Mouse (Mus musculus) layer of hippocampus, postnatal 14 days (tissue): ENCODE results near the gene Ptprd. TPM values are rescaled to one million over a fixed set of nuclear protein-coding genes. Genes with fewer than 3 reads are reported as not detected.

Experiments
- DNase-seq, 2 experiments: peaks; one replicate each; pipeline ENCODE4 v3.0.0; 2021 to 2022; ENCODE audit warnings: low spot score in 2 of 2, mixed read lengths in 1 of 2
- total RNA-seq, 2 experiments: library from RNA; stranded (reverse); gene quantifications; 2 replicates each; pipeline ENCODE4 v1.2.3; 2021

Ptprd gene
- total RNA-seq, 2 experiments from 2014 or later = 163 to 206 TPM

DNA sequence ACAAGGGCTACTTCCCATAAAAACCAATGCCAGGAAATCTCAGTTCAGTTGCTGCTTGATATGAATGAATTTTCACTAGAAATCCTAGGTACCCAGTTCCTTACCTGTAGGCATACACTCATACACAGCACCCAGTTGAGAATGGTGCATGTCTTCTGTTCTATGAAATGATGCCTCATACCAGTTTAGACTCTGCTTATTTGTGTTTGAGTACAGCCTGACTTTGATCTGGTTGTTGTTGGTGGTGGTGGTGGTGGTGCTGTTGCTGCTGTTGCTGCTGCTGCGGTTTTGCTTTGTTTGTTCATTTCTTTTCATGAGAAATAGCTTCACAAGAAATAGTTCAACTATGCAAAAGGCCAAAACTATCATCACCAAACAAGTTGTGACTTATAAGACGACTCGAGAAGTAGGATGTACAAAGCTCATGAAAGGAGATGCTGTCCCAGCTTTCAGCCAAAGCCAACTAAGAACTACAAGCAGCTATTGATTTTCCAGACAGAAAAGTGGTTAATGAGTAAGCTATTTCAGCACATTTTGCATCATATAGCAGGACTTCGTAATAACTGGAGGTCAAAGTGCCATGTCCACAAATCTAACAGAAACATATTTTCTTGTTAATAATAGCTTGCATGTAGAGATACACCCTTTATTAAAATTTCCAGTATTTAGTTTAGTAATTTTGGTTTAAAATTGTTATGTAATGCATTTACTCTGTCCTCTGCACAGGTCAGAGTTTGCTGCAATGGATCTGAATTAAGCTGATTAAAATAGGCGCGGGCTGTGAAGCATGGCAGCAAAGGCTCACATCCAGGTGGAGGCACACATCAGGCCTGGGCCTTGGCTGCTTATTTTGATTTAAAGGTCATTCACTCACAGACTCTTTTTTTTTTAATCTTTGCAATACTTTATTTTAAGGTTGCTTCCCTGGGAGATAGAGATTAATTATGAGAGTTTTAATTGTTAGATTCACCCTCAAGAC lies 1270.1 kb downstream of the Ptprd start:
- DNase-seq = no peak

DNA sequence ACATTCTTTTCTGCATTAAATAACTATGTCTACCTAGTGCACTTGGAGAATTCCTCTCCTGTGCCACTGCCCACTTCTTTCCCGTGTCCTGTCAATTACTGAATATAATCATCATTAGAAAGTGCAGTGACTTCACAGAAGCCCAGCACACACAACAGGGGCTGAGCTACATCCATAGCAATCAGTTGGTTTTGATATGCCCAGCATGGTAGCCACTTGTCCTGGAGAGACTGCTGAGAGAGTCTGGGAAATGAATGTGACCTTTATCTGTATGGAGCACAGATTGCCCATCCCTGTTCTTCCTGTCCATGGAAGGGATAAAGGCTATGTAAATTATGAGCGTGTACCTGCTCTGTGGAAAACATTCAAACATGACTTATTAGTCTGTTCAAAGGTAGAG lies 1280.2 kb downstream of the Ptprd start:
- no peak for DNase-seq

DNA sequence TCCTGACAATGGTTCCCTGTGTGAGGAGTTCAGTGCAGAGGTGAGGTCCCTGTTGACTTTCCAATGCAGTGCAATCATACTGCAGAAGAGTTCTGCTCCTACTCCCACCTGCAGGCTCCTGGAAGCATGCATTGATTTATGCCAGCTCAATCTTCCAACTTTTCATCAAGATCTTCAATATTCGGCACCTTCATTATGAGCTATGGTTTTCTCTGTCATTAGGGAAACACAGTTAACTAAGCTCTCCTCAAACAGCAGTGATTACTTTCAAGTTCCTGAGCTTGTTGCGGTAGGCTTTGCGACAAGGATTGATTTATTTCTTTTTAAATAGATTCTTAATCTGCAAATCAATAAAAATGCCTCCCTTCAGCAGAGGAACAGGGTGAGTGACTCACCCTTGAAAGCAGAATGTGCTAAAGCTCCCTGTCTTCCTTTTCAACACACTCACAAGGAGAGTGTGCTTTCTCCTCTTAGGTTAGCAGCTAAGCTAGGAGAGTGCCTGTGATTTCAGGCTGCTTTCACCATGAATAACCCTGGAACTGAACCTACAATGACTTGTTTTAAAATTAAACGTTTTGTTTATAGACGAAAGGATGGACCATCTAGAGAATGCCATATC lies 1298.1 kb downstream of the Ptprd start:
- no peak for DNase-seq

DNA sequence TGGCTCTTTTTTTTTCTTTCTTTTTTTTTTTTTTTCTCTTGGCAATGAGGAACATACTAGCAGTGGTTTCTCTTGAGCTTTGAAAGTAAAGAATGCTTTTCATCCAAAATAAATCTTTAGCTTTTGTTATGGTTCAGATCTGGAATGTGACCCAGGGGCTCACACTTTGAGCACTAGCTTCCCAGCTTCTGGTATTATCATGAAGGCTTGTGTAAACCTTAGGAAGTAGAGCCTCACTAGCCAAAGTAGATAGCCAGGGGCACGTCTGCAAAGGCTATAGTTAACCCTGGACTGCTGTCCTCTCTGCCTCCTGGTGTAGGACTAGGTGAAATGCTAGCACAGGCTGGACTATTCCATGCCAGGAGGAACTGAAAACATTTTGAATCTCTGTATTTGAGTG lies 1310.1 kb downstream of the Ptprd start:
- no peak for DNase-seq

DNA sequence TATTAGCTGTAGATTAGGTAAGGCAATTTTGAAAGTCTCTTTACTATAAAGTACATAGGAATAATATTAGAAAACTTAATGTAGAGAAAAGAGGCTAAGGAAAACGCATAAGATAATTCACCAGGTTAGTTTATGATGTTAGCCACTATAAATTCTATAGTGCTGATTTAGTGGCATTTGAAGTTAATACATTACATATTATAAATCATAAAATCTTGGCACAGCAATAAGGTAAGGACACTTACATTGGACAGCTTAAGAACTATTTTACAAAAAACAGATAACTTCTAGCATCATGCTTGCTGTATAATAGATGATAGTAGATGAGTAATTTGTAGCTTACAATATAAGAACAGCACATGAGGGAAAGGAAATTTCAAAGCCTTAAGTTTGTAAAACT lies 1322.1 kb downstream of the Ptprd start:
- no peak for DNase-seq

DNA sequence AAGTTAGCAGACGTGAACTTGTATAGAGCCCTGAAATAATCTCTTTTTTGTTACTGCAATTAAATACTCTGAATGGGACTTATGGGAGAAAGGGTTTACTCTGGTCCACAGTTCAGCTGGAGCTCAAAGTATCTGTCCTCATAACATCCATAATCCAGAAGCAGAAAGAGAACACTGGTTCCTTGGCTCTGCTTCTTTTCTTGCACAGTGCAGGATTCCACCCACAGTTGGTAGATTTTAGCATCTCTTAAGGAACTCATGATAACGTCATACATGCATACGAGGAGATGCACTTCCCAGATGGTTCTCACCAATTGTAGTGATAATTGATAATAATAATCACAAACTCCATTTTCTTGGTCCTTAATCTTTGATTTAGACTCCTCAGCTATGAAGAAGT lies 1330.2 kb downstream of the Ptprd start:
- DNase-seq = no peak

DNA sequence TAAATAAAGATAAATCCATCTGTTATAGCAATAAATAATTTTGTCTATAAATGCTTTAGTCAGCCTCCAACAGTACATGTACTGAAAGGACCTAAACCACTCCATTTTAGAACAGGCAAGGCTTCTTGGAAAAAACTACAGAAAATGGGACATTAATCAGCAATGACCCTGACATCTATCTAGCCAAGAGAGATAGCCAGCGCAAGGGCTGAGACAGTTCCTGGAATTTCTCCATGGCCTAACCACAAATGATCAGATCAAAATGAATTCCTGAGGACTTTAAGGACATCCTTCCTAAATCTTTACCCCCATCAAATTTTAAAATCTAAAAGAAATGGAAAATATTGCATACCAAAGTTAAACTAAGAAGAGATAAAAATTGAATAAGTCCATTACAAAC lies 1340.8 kb downstream of the Ptprd start:
- DNase-seq = no peak

DNA sequence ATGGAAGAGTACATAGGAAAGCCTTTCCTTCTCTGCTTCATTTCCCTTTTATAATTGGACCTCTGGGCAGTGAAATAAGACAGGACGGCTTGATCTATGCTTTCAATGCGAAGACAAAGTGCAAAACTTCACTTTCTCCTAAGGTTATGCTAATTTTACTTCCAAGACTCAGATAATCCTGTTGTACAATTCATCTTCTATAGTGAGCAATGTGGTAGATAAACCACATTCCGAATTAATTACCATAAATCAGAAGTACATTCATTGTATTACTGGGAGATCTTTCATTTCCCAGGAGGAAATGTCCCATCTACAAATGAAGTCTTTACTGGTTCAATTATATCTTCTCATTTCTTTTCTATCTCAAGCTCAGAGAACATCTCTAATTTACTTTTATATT lies 1346.2 kb downstream of the Ptprd start:
- DNase-seq = no peak

DNA sequence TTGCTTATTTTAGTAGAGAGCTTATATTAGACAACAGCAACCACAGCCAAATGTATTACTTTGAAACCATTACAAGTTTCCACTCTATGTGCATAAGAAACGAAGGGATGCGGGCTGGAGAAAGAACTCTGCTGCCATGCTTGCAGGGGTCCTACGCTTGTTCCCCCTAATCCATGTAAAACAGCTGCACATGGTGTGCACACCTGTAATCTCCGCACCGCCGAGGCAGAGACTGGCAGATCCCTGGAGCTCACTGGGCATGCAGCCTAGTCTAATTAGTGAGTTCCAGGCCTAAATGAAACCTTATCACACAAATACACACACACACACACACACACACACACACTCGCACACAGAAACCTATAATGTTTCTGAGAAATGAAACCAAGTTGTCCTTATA lies 1365.5 kb downstream of the Ptprd start:
- DNase-seq = no peak

DNA sequence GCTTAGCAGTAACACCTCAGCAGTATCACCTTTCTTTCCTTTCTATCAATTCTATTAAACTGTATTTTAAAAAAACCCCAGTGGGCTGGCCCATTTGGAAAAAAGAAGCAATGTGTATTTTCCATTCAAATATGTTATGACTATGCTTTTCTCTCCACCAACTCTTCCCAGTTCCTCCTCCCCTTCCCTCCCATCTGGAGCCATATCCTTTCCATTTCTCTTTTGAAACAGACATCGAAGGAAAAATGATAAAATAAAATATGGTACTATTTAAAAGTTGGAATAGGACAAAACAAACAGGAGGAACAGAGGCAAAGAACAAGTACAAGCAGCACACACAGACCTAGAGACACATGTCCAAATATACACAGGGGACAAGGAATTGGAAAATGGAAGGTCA lies 1372.7 kb downstream of the Ptprd start:
- peak in 1 of 2 experiments; percentile 55 for DNase-seq

DNA sequence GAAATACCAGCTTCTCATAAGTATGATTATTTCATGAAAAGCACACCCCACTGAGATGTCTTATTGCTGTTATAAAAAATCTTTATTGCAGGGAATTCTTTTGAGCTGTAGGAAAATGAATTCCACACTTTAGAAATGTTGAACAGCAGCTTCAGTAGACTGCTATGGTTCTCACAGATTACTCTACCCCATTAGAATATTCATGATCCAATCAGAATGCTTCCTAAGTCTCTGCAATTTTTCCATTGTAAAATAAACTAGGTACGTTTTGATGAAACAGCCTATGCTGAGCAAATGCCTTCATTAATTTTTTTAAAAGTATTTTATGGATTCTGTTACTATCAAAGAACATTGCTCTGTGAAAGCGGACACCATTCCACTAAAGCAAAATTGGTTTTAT lies 1399.6 kb downstream of the Ptprd start:
- DNase-seq = no peak

DNA sequence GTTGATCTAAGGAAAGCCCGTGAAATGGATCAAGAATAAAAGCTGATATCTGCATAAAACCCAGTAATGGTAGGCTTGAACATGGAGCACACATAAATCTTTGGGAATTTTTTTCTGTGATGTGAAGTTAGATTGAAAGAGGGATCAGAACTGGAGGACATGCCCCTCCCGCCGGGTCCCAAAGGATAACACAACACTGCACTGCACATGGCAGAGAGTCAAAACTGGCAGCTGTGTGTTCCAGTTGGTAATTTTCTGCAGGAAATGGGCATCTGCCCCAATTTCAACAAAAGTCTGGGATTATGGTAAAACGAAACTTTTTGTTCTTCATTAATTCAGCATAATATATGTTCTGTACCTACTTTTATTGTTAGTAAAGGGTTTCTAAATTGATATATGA lies 1409.1 kb downstream of the Ptprd start:
- DNase-seq = peak in 1 of 2 experiments; percentile 42

DNA sequence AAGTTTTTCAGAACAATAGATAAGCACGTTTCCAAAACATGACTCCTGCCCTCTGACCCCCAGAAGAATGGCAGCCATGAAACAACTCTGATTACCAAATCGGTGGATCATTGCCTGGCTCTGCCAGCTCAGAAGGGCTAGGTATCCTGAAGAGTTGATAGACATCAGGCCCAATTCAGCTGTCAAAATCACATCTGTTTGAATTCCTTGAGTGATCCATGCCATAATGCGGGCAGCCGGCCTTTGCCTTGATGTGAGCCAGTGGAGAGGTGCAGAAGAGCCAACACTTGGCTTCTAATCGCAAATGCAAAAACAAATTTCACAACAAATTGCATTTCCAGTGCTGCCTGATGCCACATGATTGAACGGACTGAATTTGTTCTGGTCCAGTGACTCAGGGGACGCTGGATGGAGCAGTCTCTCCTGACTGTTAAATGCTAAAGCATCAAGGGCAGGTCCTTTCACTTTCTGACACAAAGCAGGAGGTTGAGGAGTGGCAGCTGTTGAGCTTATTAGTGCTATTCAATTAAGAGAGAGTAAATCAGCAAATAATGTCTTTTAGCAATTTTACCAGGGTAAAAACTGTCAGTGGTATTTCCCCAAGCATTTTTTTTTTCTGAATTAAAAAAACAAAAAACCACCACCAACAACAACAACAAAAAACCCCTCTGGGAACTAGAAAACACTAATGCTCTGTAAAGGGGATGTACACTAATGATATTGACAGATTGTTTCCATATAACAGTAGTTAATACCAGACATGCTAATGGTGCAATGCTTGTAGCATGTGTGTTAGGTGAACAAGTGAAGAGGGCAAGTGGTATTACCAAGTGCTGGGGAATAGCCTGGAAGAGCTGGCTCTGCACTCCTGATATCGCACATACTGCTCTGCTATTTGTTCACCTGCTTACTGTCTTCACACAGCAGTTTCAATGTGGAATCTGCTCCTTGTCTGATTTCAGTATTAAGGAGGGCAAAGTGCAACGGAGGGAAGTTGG lies 1413.5 kb downstream of the Ptprd start:
- DNase-seq = no peak

DNA sequence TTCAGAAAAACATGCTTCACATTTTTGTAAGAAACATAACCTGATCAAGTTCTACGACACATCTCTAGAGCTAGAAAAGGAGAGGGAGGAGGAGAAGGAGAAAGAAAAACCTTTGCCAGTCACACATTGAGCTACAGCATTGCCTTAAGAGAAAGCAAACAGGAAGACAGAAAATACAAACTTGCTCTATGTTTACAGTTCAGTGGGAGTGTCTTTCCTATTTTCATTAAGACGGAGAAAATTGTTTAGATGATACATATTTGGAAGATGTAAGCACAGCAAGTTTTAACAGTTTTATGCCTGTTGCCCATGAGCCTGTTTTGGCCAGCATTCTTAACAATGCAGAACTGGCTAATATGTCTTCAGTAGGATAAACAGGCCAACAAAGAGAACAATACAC lies 1426.4 kb downstream of the Ptprd start:
- DNase-seq = no peak

DNA sequence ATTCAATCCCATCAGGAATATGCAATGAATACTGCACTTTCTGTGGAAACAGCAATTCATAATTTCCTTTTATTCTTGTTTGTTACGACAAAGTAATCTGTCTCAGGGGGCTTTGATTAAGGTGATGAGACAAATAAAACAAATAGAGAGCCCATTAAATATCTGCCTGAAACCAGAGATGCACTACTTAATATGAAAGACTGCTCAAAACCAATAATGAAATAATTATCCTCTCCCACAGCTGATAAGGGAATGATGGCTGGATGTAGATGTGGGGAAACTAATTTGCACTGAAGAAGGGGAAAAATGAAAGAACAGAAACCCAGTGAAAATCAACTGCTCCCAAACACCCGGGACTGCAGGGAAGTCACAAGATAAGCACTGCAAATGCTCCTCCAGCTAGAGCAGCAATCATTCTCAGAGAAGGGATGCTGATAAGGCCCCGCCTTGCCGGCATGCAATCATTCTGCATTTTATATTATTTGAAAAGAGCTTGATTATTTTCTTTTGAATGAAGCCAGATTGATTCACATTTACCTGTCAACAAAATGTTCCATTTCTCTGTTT lies 1432.1 kb downstream of the Ptprd start:
- DNase-seq = no peak

DNA sequence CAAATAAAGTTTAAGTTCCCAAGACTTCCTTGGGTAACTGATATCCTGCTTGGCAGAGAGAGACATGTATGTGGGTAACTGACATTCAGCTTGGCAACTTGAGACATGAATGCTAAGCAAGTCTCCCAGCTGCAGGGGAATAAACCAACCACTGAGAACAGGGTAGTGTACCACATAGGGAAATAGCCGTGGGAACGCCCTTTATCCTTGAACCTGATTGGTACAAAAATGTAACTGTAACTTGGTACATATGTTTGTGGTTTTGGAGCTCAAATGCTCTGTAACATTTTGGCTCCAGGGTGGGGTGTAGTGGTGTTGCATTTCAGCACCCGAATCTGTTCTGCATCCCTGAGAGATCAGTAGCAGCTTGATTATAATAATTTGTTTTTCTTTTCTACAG lies 1444.8 kb downstream of the Ptprd start:
- no peak for DNase-seq

DNA sequence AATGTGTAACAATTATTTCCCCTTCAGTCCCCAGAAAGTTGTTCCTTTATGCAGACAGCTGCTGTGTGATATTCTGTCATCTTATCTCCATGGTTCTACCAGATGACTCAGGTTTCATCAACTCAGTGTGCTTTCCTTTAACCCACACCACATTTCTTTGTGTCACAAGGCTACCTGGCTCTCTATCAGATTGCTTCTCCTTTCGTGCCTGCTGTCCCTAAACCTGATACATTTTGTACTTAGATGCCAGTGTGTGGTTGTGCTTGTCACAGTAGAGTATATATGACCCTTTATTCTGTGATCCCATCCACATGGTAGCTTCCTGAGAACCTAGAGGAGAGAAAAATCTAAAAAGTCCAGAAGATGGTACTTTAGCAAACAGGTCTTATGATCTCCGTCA lies 1445.3 kb downstream of the Ptprd start:
- DNase-seq = no peak

DNA sequence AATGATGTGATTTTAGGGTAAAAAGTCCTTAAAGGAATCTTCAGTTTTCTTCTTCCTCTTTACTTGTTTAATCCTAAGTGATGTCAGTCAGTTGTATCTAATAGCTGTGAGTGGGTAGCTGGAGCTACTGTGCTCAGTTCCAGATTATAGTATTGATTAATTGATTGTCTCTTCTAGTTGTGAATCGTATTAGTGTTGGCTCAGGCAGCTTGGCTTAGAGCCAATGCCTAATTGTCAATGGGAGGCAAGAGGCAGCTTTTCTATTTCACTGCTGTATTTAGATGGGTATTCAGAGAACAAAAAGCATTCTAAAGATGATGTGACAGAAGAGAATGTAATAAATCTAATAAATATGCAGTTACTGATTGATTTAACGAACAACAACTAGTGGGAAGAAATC lies 1461.1 kb downstream of the Ptprd start:
- peak in 1 of 2 experiments; percentile 40 for DNase-seq

DNA sequence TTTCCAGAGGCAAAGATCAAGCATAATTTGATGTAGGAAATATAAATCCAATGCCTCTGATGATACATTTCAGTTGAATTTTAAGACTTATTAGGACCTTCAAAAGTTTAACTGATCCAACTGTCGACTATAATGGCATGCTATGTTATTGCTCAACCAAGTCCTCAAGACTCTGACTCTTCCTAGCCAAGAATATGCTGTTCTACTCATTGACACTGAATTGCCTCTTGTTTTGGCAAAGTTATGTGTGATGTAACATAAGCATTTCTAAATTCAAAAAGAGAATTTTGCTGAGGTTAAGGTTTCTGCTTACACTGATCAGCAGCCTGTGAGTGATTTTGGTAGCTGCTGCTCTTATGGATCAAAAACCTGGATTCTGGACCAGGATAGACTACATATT lies 1475.9 kb downstream of the Ptprd start:
- no peak for DNase-seq

DNA sequence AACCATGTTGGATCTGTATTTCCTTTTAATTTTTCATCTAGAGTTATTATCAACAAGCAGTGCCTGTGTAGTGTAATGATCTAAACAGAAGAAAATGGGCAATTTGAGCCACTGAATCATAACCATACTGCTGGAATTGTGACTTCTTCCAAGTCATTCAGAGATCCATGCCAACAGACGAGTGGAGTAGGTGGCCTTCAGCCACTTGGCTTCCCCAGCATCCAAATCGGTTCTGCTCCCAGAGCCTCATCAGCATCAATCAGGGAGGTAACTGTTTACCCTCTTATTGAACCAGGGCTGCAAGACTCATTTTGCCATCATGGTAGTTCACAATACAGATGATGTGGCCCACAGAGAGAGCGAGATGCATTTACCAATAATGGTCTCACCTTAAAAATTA lies 1536.0 kb downstream of the Ptprd start:
- peak; percentile 5 to 41 for DNase-seq

DNA sequence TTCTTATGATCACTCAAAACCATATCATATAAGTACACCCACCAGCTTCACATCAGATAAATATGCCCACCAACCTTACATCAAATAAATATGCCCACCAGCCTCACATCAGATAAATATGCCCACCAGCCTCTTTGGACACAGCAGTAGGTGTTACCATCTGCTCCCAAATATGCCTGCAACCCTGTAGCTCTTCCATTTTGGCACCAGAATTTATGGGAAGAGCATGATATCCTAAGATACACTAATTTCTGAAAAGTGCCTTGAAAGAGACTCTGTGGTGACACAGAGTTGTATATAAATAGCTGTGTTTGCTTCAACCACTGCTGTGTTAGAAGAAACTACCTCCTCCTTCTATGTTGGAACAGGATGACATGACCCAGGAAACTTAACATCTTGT lies 1538.5 kb downstream of the Ptprd start:
- DNase-seq = peak; percentile 6 to 56
